Mouse (Mus musculus) myocyte (in vitro differentiated cells): Measurements from ENCODE around the gene Dut. TPM values are rescaled to one million over a fixed set of nuclear protein-coding genes. Genes with fewer than 3 reads are reported as not detected.
A peak's percentile ranks its signal among the peaks of the same experiment; 100 is the strongest.

Experiments
- H3K27me3 ChIP-seq: one replicate; pipeline ENCODE4 v1.6.1; 2011; ENCODE audit not compliant: control insufficient read depth, insufficient read depth, insufficient read length
- H3K36me3 ChIP-seq: one replicate; pipeline ENCODE4 v1.6.1; 2011; ENCODE audit not compliant: control insufficient read depth, insufficient read depth
- H3K4me2 ChIP-seq: one replicate; pipeline ENCODE4 v1.6.1; 2011; ENCODE audit warnings: low read depth, control low read depth
- H3K4me3 ChIP-seq: one replicate; pipeline ENCODE4 v1.5.1; 2011; ENCODE audit warnings: mild to moderate bottlenecking, control low read depth, moderate library complexity
- H3K79me2 ChIP-seq: one replicate; pipeline ENCODE4 v1.6.1; 2011; ENCODE audit not compliant: control insufficient read depth, insufficient read depth
- H3ac ChIP-seq: one replicate; pipeline ENCODE4 v1.6.1; 2011; ENCODE audit not compliant: control insufficient read depth, insufficient read length
- CEBPB ChIP-seq: IDR thresholded peaks from 2 replicates; pipeline ENCODE4 v1.6.1; 2011; ENCODE audit warnings: mild to moderate bottlenecking, moderate library complexity; ENCODE audit not compliant: poor library complexity, insufficient read depth, severe bottlenecking
- E2F4 ChIP-seq: IDR thresholded peaks from one replicate; pipeline ENCODE4 v1.6.1; 2011; ENCODE audit warnings: mild to moderate bottlenecking, control low read depth, moderate library complexity; ENCODE audit not compliant: insufficient read depth
- MAX ChIP-seq: IDR thresholded peaks from one replicate; pipeline ENCODE4 v1.6.1; 2011; ENCODE audit warnings: low read depth, mild to moderate bottlenecking, control low read depth
- MYOD1 ChIP-seq, 3 experiments: IDR thresholded peaks; one replicate each; pipeline ENCODE4 v1.6.1; 2011; ENCODE audit warnings: control low read depth in 2 of 3, low read depth in 2 of 3, mild to moderate bottlenecking in 2 of 3, moderate library complexity in 1 of 3; ENCODE audit not compliant: insufficient read length in 2 of 3, control insufficient read depth in 1 of 3
- MYOG ChIP-seq, 3 experiments: IDR thresholded peaks; one replicate each; pipeline ENCODE4 v1.6.1; 2011; ENCODE audit warnings: control low read depth in 2 of 3, low read depth in 2 of 3, mild to moderate bottlenecking in 2 of 3; ENCODE audit not compliant: insufficient read length in 2 of 3, control insufficient read depth in 1 of 3, insufficient read depth in 1 of 3
- POLR2A ChIP-seq: IDR thresholded peaks from one replicate; pipeline ENCODE4 v1.6.1; 2011; ENCODE audit warnings: low read depth, mild to moderate bottlenecking, control low read depth, moderate library complexity; ENCODE audit not compliant: insufficient read length
- POLR2AphosphoS2 ChIP-seq: IDR thresholded peaks from one replicate; pipeline ENCODE4 v1.6.1; 2011; ENCODE audit warnings: low read depth, control low read depth; ENCODE audit not compliant: insufficient read length
- REST ChIP-seq: IDR thresholded peaks from one replicate; pipeline ENCODE4 v1.6.1; 2011; ENCODE audit warnings: mild to moderate bottlenecking, control low read depth, moderate library complexity; ENCODE audit not compliant: insufficient read depth, insufficient read length
- SRF ChIP-seq: IDR thresholded peaks from one replicate; pipeline ENCODE4 v1.6.1; 2011; ENCODE audit warnings: low read depth; ENCODE audit not compliant: control insufficient read depth, insufficient read length
- TCF12 ChIP-seq: IDR thresholded peaks from one replicate; pipeline ENCODE4 v1.6.1; 2011; ENCODE audit warnings: mild to moderate bottlenecking, control low read depth; ENCODE audit not compliant: poor library complexity, insufficient read depth, severe bottlenecking
- TCF3 ChIP-seq: IDR thresholded peaks from one replicate; pipeline ENCODE4 v1.6.1; 2011; ENCODE audit warnings: low read depth, control low read depth; ENCODE audit not compliant: insufficient read length
- USF1 ChIP-seq: IDR thresholded peaks from one replicate; pipeline ENCODE4 v1.6.1; 2011; ENCODE audit warnings: low read depth, mild to moderate bottlenecking, control low read depth, moderate library complexity
- polyA plus RNA-seq: library from polyadenylated mRNA; unstranded; fragments of >200 nt; fragmentation: generic; extraction: Trizol; gene quantifications from one replicate; pipeline ENCODE4 v1.2.1, GENCODE M21; 2012; ENCODE audit warnings: missing spikeins

Gene Dut
- polyA plus RNA-seq, 1 experiment, result 57.1 TPM

DNA sequence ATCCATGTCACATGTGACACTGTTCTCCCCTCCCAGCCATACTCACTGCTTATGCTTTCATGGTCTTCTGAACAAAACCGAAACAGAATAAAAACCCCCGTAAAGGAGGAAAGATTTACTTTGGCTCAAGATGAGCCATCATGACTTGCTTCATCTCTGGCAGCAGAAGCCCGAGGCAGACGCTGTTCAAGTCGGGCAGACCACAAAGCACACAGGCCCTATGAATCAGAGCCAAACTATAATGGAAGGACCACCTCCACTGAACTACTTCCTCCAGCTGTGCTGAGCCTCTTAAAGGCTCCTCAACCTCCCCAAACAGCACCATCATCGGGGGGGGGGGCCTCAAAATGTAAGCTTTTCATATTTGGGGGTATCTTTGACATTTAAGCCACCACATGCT is 29.7 kb upstream of the Dut start:
- Histone ChIP-seq H3K79me2 (no peaks in the 10 kb centered on the region), H3K36me3 (no peaks in the 10 kb centered on the region), H3ac (no peak overlapping the region), H3K4me3 (no peak overlapping the region), H3K4me2 (peak overlapping the region; percentile 56), H3K27me3 (no peaks in the 10 kb centered on the region)
- TF ChIP-seq POLR2A (no peak), CEBPB (0 out of 2 replicates have a peak, but pooled peaks have one; percentile 7), MYOG (IDR thresholded peaks at IDR 0.05; ENCODE audit: control insufficient read depth in 1 of 3, insufficient read depth in 1 of 3, insufficient read length in 2 of 3, low read depth in 2 of 3) (no peak), MAX (no peak)

DNA sequence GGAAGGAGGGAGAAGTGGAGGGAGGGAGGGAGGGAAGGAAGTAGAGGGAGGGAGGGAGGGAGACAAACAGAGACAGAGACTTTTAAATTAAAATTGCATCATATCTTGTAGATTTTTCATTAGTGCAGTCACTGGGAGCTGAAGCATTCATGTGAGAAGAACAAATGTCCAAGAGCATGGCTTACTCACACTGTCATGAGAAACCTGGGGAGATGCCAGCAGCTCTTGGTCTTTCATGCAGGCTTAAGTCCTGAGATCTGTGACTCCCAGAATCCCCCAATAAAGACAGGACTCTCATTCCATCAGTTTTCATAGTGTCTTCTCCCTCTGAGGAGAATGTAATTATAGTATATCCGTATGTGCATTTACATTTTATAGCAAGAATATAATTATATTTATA is 28.4 kb upstream of the Dut start:
- Histone ChIP-seq H3ac (no peak overlapping the region), H3K79me2 (no peaks in the 10 kb centered on the region), H3K4me3 (no peak overlapping the region), H3K27me3 (no peaks in the 10 kb centered on the region), H3K36me3 (no peaks in the 10 kb centered on the region), H3K4me2 (no peak overlapping the region)
- TF ChIP-seq MYOG (IDR thresholded peaks at IDR 0.05; ENCODE audit: control insufficient read depth in 1 of 3, insufficient read depth in 1 of 3, insufficient read length in 2 of 3, low read depth in 2 of 3), result no peak
- TF ChIP-seq SRF, result no peak
- no peak for TF ChIP-seq CEBPB
- no peak for TF ChIP-seq E2F4
- no peak for TF ChIP-seq USF1
- no peak for TF ChIP-seq POLR2AphosphoS2
- no peak for TF ChIP-seq MAX
- no peak for TF ChIP-seq REST
- no peak for TF ChIP-seq MYOD1 (IDR thresholded peaks at IDR 0.05; ENCODE audit: control insufficient read depth in 1 of 3, insufficient read length in 2 of 3, low read depth in 2 of 3)
- TF ChIP-seq POLR2A, result no peak
- no peak for TF ChIP-seq TCF3
- TF ChIP-seq TCF12, result no peak

- H3K4me2 ChIP-seq, result no peak overlapping the region
- no peaks in the 10 kb centered on the region for H3K27me3 ChIP-seq
- no peak overlapping the region for H3K4me3 ChIP-seq
- TF ChIP-seq TCF3 (no peak), TCF12 (no peak), USF1 (no peak), POLR2AphosphoS2 (no peak), MYOG (IDR thresholded peaks at IDR 0.05; ENCODE audit: control insufficient read depth in 1 of 3, insufficient read depth in 1 of 3, insufficient read length in 2 of 3, low read depth in 2 of 3) (no peak), CEBPB (no peak), MAX (no peak), SRF (no peak), REST (no peak), MYOD1 (IDR thresholded peaks at IDR 0.05; ENCODE audit: control insufficient read depth in 1 of 3, insufficient read length in 2 of 3, low read depth in 2 of 3) (no peak)
- H3ac ChIP-seq, result no peak overlapping the region
- no peaks in the 10 kb centered on the region for H3K36me3 ChIP-seq
- H3K79me2 ChIP-seq, result no peaks in the 10 kb centered on the region
Measured at GRCm38 (mm10) chr2:125219268-125219667, 27.7 kb upstream of the Dut start.

DNA sequence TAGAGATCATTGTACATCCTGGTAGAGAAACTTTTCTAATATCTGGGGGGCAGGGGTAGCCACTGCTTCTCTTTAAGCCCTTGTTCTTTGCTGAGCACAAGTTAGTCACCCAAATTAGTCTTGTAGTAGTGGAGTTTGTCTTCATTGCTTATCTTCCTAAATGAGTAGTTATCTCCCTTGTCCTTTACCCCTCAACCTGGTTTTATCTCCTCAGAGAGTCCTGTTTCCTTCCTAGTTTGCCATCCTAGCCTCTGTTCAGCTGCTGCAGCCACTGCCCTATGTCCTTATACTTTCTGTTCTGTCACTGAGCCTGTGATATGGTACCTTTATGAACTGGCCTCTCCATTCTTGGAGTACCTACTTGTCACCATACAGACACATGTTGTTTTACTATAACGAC is 25.3 kb upstream of the Dut start:
- Histone ChIP-seq H3K27me3 (no peaks in the 10 kb centered on the region), H3K4me3 (no peak overlapping the region), H3ac (no peak overlapping the region), H3K36me3 (no peaks in the 10 kb centered on the region), H3K4me2 (no peak overlapping the region), H3K79me2 (no peaks in the 10 kb centered on the region)
- TF ChIP-seq USF1 (no peak), MAX (no peak), CEBPB (no peak), MYOG (IDR thresholded peaks at IDR 0.05; ENCODE audit: control insufficient read depth in 1 of 3, insufficient read depth in 1 of 3, insufficient read length in 2 of 3, low read depth in 2 of 3) (no peak), E2F4 (no peak)

DNA sequence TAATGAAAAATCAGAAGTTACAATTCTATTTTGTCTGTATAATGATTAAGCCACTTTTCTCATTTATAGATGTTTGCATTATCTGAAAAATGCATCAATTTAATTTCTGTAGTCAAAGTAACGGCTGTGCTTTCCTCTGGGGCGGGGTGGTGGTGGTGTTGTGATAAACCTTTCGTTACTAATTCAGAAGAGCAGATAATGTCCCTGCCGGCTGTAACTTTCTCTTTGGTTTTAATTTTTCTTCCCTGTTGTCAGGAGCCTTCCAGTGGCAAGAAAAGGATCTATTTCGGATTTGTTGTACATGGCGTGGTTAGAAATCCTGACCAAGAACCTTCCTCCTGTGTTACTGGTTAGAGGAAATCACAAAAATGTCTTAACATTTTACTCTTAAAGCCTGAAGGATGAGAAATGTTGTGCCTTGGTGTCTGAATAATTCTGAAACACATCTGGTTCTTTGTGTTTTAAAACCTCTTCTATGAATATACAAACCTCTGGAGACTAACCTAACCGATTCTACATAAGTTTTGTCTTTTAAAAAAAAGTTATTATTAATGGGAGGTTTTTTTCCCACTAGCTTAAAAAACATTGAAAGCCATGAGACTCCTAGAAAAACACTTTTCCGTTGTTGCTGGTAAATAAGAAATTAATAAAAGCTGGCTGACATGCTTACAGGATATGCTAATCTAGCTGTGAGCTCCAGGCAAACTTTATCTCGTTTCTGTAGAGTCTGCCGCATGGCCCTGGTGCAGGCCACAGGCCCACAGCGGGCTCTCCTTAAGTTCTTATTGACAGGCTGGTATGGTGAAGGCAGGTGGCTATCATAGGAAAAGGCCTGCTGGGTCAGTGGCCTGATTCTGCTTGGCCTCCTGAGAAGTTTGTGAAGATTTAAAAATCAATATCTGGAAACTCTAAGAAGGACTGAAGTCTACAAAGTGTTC is 18.2 kb upstream of the Dut start:
- no peak for TF ChIP-seq TCF12
- no peak for TF ChIP-seq REST
- TF ChIP-seq SRF, result no peak
- TF ChIP-seq MYOD1 (IDR thresholded peaks at IDR 0.05; ENCODE audit: control insufficient read depth in 1 of 3, insufficient read length in 2 of 3, low read depth in 2 of 3), result no peak
- TF ChIP-seq TCF3, result no peak
- no peak for TF ChIP-seq MYOG (IDR thresholded peaks at IDR 0.05; ENCODE audit: control insufficient read depth in 1 of 3, insufficient read depth in 1 of 3, insufficient read length in 2 of 3, low read depth in 2 of 3)
- TF ChIP-seq E2F4, result no peak
- TF ChIP-seq POLR2A, result no peak
- TF ChIP-seq USF1, result no peak
- TF ChIP-seq CEBPB, result no peak
- no peak for TF ChIP-seq MAX
- no peak for TF ChIP-seq POLR2AphosphoS2
- Histone ChIP-seq H3K4me2 (no peak overlapping the region), H3K36me3 (no peaks in the 10 kb centered on the region), H3K79me2 (no peaks in the 10 kb centered on the region), H3K4me3 (no peak overlapping the region), H3K27me3 (no peaks in the 10 kb centered on the region), H3ac (no peak overlapping the region)
